Mouse (Mus musculus): Measurements from ENCODE around the gene Chst15. TPM values are rescaled to one million over a fixed set of nuclear protein-coding genes. Genes with fewer than 3 reads are reported as not detected.

Gene Chst15
- total RNA-seq, 2 experiments from 2014 or later = 15.3 to 16.7 TPM

DNA sequence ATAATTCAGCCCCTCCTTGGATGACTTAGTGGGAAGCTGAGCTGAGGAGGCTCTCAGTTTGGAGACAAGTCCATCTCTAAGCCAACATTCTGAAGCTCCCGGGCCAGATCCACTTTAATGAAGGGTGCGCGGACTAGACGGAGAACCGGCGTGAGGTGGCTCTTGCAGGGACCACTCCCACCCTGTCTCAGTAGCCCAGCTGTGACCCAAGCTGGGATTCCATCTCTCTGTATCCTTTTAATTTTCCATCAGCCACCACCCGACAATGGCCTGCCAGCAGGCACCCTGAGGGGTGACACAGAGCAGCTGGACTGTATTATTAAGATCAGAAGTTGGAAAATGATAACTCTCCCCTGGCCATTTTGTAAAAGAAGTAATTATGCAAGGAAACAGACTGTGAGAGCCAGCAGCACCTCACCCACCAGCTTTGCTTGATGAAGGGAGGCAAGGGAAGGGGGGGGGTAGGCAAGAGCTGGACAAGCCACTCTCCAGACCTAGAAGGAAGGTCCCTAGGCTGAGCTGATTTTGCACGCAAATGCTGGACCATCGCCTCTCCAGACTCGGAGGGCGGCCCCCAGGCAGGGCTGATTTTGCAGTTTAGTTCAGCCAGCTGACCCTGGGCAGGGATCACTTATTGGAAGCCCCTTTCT is 20.4 kb upstream of the Chst15 start:
- intact Hi-C loops (cut with DNase I) = loop anchor here (5.0 kb wide), 1 partner anchor 100 kb away; no protein-coding TSS in a partner anchor
- DNase-seq = no peak

DNA sequence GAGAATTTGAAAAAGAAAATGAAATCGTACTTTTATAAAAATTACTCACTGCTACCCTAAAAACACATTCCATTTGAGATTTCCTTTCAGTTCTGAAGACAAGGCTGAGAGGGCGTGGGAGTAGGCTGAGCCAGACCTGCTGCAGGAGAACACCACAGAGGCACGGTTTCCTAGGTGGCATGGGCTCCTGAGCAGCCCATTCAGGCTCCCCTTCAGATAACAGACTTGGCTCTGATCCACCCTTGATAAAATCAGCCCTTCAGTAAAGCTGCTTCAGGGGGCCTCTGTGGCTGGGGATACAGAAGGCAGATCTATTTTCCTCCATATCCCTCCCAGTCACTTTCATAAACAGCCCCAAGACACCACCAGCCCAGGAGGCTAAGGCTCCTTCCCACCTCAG is 19.8 kb upstream of the Chst15 start:
- DNase-seq = no peak
- intact Hi-C loops (cut with DNase I) = loop anchor here (5.0 kb wide), 1 partner anchor 99 kb away; no protein-coding TSS in a partner anchor

DNA sequence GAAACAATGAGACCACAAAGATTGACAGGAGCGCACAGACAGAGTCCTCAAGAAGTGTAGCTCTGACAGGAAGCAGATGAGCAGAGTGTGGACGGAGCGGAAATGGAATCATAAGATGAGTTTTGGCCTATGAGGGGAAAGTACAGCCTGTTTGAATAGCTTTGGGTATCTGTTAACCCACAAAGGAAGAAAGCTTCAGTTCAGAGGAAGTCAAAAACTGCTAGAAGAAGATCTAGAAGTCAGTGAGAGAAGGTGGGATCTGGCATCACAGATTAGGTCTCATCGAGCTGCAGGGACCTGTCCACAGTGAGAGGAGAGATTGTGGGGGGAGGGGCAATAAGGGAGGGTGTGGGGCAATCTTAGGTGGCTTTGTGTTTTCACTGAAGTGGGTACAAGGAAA is 18.3 kb upstream of the Chst15 start:
- no peak for DNase-seq
- intact Hi-C loops (cut with DNase I) = loop anchor here (5.0 kb wide), 1 partner anchor 98 kb away; no protein-coding TSS in a partner anchor

DNA sequence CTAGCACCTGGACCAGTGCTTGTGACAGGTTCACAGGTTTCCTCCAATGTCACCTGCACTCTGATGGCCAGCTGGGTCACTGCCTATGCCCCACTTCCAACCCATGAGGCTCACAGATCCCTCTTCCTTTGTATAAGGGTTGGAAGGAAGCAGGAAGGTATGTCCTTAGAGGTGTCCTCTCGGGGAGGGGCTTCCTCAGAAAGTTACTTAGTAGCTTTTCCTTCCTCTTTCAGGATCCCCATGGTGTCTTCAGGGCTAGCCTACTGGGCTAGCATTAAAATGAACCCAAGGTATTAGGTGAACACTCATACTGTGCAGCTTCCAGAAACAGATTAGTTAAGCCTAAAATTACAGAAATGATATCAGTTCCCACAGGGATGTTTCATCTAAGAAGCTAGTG is 16.1 kb upstream of the Chst15 start:
- no peak for DNase-seq
- intact Hi-C loops (cut with DNase I) = loop anchor here (5.0 kb wide), 1 partner anchor 89 kb away; no protein-coding TSS in a partner anchor

DNA sequence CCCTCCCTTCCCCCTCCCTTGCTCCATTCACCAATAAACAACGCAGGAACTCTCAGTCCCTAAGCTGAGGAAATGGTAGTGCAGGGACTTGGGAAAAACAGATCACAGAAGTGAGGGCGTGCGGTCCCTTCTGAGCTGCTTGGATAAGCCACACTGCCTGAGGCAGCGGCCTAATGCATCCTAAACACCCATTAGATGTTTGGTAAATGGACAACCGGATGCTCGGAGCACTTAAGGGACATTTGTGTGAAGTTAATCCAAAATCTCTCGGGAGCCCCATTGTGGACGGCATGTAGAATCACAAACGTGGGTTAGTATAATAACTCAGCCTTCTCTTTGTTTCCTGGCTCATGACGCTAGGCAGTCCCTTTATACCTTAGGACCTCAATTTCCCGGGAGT is 15.1 kb upstream of the Chst15 start:
- intact Hi-C loops (cut with DNase I) = loop anchor here (5.0 kb wide), 1 partner anchor 90 kb away; no protein-coding TSS in a partner anchor
- no peak for DNase-seq

DNA sequence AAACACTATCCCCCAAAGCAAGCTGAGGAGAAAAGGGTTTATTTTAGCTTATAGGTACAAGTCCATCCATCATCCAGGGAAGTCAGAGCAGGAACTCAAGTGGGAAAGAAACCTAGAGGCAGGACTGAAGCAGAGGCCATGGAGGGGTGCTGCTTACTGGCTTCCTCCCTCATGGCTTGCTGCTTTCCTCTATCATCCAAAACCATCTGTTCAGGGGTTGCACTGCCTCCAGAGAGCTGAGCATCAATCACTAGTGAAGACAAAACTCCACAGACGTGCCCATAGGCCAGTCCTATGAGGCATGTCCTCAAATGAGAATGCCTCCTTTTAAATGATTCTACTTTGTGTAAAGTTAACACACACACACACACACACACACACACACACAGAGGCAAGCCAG is 13.2 kb upstream of the Chst15 start:
- DNase-seq = no peak
- intact Hi-C loops (cut with DNase I) = loop anchor here (5.0 kb wide), 1 partner anchor 92 kb away; no protein-coding TSS in a partner anchor

DNA sequence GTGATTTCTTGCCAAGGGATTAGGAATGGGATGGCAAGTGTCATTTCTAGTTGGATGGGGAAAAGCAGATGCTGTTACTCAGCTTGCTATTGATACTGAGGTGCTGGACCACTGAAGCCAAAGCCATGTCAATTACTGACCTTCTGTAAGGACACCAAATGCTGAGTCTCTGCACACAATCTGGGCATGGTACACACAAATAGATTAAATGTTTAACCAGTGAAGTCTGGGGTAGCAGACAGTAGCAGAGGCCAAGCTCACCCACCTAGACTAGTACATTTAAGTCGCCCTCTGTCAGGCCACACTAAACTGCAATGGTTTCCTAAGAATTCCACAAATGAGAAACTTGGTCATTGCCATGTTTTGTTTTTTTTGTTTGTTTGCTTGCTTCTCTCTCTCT is 11.6 kb upstream of the Chst15 start:
- intact Hi-C loops (cut with DNase I) = no loop called here
- no peak for DNase-seq

DNA sequence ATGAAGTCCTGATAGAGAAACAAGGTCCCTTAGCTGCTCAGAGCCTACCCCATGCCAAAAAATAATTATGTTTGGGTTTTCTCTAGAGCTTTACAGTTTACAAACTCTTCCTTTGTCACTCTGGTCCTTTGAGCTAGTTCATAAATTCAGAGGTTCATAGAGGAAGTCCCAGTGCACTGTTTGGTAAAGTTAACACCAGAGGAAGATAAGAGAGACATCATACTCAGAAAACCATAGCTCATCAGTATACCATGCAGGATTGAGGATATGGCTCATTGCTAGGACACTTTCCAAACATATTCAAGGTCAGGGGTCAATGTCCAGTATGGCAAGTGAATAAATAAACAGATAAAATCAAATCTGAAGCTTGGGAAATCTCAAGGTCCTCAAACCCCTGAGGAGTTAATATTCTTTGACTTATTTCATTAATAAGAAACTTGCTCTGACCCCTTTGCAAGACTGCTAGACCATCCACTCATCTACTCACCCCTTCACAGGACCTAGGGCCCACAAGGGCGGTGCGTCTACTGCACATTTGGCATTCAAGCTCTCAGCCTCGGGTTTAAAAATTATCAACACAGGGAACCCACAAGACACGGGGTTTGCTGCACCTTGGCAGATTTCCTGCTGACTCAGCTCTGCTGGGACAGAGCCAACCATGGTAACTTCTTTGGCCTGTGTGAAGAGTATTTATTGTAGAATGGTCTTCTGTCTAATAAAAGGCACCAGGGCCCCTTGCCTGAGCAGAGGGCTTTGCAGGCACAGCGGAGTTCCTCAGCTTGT is 8.7 kb upstream of the Chst15 start:
- DNase-seq = peak; percentile 77 to 79
- intact Hi-C loops (cut with DNase I) = no loop called here

DNA sequence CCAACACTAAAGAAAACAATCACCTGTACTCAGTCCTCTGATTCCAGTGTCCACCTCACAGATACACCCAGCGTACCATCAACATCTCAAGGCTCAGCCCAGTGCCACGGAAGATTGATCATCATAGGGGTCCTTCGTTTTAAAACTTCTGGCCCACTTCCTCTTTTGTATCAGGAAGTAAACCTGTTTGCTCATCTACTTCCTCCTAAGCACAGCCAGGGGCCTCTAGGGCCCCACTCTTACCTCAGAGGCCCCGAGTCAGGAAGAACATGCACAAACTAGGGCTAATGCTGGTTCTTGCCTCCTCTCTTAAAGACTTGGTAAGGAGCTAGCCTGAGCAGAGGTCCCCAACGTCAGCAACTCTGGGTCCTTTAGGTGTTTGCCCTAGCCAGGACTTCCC is 6.4 kb upstream of the Chst15 start:
- no peak for DNase-seq
- intact Hi-C loops (cut with DNase I) = no loop called here

DNA sequence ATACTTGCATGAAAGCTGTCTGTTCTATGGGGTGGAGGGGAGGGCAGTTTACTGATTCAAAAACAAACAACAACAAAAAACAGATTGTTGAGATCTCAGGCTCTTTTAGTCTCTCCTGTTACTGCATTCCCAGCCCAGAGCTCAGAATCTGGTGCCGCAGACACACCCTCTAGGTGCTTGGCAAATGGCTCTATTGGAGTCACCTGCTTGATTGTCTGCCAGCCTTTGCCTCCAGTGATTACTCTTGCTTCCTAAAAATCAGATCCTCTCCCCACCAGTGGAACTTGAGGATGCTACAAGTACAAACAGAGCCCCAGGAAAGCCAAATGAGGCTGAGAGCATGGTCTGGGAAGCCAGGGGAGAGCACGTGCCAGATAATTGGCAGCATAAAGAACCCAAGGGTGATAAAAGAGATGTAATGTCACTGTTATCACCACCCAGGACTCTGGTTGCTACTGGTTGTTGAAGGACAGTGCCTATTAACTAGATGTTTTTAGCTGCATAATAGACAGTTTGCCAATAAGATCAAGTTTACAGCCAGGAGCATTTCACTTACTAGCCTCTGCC is 4.4 kb upstream of the Chst15 start:
- intact Hi-C loops (cut with DNase I) = no loop called here
- no peak for DNase-seq

DNA sequence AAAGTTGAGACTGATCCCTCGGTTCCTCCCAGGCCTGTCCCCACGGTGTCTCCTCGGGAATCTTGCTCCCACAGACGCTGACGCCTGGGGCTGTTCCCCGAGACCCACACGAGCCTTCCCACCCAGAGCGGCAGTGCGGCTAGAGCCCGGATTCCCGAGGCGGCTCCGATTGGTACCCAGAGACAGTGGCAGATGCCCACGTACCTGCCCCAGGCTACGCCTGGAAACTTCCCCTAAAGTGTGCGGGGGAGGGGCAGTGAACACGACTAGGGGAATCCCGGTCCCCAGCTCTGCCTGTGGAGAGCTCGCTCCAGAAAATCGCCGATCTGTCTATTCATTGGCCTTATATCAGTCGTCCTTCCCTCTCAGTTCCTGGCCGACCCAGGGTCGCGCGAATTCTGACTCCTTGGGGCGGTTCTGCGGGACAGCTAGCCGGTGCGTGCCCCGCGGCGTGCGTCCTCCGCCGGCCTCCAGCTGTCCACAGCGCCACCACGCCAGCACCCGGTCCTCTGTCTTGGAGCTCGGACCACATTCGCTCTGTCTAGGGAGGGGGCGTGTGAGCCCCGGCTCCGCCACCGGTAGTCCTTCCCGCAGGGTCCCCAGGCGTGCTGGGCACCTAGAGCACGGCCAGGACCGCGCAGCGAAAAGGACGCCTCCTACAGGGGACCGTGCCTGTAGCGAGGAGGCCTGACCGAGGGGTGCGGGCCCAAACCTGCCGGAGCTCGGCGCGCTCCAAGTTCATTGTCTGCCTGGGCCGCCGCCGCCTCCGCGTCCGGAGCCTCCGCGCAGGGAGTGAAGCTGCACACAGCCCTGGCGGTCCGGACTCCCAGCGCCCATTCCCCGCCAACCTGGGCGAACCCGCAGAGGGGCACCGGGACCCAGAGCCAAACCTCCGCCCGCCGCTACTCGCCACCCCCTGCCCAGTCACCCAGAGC is 660 bp downstream of the Chst15 start:
- intact Hi-C loops (cut with DNase I) = loop anchor here (1.0 to 2.0 kb wide), 2 partner anchors 90 to 155 kb away; no protein-coding TSS in a partner anchor
- DNase-seq = peak; percentile 71 to 72

DNA sequence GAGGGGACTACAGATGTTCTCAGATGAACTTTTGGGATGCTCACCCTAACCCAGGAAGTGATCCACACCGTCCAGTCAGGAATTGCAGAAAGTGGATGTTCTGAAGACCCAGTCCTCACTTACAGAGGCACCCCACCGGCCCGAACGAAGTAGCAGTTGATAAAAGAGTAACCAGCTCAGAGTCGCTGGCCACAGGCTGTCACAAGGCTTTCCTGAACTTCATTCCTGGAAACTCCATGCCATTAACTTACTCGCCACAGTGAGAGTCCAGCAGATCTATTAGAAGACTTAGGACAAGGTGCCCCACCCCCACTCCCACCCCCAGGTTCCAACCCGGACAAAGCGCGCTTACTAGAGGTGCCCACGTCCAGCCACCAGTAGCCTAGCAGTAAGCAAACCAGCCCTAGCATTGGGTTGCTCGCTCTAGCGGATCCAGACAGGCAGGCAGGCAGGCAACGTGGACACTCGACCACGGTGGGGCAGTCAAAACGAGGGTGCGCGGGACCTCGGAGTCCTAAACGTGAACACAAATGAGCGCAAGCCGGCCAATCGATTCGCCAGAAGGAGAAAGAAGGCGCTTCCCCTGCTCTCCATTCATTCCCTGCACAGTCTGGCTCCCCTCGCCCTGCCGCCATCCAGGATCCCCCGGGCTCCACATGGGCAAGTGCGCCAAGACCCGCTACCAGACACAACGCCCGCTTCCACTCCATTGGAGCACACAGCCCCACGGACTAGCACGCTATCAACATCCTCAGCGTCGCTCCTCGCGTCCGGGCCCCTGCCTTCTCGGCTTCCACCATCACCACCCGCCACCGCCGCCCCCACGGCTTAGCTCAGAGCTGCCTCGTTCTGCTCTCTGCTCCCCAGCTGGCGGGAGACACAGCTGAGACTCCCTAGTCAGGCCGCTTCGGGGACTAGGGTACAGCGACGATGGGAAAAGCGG is 1.6 kb downstream of the Chst15 start:
- intact Hi-C loops (cut with DNase I) = loop anchor here (1.0 to 2.0 kb wide), 4 partner anchors 29 to 235 kb away; no protein-coding TSS in a partner anchor
- peak; percentile 81 to 86 for DNase-seq

DNA sequence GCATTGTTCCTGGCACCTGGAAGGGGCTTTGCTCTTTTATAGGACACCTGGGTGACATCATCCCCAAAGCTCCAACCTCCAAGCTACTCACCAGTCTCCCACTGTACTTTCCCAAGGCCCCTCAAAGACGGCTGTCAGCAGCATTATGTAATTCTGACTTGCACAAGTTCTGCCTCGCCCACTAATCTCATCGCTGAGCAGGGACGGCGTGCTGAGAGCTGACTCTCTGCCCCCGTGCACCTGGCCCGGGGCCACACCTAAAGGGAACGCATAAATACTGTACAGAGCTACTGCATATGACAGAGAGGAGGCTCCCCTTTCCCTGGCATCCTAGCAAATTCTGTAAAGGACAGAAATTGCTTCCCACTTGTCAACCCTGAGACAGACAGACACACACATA is 4.6 kb downstream of the Chst15 start:
- DNase-seq = no peak
- intact Hi-C loops (cut with DNase I) = loop anchor here (5.0 kb wide), 1 partner anchor 65 kb away; no protein-coding TSS in a partner anchor

DNA sequence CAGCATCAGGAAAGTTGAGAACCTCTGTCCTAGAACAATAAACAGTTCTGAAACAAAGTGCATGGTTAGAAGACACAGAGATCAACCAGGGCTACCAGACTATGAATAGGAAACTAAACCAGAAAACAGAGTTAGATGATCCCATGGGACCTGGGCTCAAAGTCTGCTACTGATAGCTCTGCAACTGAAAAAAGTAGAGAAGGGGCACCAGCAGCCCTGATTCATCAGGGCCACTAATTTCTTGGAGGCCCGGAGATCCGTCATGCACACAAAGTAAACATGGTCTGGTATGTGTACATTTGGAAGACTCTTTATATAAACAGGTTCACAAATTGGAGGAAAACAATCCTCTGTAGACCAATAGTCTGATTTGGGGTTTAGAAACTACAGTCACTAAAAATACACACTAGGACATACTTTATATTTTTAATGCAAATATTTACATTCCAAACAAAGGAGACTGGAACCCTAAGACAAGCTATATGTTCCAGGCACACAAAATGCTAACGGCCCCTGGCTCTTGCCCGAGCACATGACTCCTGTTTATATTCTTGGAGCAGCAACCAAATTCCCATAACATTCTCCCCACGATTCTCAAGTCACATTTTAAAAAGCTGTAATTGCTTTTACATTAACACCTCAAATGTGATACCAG is 8.4 kb downstream of the Chst15 start:
- no peak for DNase-seq
- intact Hi-C loops (cut with DNase I) = no loop called here

DNA sequence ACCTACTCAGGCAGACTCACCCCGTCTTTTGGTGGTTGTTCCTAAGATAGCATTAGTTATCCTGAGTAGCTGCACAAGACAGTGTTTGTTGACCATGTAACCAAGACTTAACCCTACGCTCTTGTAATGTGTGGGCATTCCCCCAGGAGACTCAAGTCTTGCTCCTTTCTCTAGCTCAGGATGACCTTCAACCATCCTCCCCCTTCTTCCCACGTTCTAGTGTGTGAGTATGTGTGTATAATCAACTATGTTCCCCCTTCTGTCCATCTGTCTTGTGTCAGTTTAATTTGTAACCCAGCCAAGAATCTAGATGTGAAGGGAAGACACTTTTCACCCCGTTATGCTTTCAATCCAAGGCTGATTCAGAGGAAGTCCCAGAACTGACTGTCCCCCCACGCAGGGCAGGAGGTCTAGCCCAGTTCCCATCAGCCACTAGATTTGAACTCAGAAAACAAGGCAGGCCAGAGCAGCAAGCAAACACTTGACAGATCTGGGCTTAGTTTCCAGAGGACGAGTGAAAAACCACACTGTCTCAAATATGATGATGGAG is 9.2 kb downstream of the Chst15 start:
- DNase-seq = no peak
- intact Hi-C loops (cut with DNase I) = no loop called here

DNA sequence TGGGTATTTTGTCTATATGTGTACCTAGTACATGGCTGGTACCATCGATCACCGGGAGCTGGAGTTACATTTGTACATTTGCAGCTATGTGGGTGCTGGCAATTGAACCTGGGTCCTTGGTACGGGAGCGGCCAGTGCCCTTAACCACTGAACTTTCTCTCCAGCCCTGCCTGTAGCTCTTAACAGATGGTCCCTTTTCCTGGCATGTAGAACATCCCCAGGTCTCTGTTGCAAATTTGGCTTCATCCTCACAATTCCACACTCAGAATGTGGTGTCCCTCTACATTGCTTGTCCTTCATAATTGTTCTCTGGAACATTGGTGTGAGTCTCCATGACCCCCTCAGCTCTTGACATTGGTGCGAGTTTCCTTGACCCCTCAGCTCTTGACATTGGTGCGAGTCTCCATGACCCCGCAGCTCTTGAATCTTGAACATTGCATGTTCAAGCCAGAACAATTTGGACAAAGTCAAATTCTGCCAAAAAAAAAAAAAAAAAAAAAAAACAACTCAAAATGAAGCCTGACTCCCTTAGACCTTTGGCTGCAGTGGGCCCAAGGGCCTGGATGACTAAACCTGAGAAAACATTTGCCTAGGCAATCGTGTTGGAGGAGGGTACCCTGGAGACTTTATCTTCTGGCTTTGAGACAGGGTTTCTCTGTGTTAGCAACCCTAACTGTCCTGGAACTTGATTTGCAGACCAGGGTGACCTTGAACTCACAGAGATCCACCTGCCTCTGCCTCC is 10.2 kb downstream of the Chst15 start:
- intact Hi-C loops (cut with DNase I) = no loop called here
- DNase-seq = no peak

DNA sequence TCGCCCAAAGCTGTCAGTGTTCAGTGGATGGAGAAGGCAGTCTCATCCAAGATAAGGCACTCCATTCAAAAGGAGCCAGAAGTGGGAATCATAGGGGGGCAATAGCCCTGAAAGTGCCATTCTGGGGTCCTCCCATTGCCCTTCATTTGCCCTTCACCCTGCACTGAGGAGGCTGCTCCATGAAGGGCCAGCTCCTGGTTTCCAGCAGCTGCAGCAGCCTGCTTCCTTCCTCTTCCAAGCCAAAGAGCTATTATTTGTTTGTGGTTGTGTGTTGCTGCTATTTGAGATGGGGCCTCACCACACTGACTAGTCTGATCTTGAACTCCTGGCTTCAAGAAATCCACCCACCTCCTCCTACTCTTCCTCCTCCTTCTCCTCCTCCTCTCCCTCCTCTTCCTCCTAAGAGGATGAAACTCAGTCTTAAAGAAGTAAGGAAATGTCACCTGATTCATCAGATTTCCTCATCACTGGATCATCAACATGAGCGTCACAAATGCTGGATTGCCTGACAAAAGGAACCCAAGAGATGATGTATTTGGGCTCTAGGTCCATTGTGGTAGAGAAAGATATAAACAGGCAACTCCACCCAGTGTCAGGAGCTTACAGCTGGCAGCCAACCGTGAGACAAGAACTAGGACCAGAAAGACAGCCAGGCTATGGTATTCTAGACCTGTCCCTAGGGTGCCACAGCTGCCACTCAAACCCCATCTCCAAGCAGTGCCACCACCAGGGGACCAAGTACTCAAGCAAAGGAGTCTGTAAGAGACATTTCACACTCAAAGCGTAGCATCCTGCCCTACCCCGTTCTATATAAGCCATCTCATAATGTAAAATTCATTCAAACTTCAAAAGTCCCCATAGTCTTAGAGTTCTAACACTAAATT is 11.3 kb downstream of the Chst15 start:
- DNase-seq = no peak
- intact Hi-C loops (cut with DNase I) = no loop called here

Data from heart, postnatal 10 days (tissue).